23 mouse cellular contexts compared by ENCODE assay signal in the genomic region with DNA sequence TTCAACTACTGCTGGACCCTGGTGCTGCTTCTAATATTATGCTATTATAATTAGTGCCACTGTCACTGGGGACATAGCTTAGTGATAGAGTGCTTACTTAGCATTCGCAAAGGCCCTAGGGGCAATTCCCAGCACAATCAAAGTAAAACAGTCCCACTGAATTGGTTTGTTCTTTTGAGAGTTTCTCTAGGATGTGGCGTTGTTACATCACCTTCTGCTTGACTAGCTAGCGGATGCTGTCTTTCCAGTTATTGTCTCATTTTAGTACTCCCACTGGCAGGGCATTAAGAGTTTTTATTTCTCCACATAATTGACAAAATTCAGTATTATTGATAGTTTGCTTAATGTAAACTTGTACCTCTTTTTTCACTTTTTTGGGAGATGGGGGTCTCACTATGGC. TPM values are rescaled to one million over a fixed set of nuclear protein-coding genes. Genes with fewer than 3 reads are reported as not detected.
DNase-seq lines count a peak whose midpoint lies in the region; ATAC-seq and TF ChIP-seq lines count a peak whose summit lies in the region.
"Had no signal": no experiment of that assay in that cellular context is flagged by ENCODE, and none has a peak within 500 bp of the region (broad histone marks: within the 10 kb centered on the region; RNA-seq: fewer than 3 reads in every experiment).

No protein-coding gene starts in this region.

- no peak for TF ChIP-seq CTCF in heart, postnatal 0 days (IDR thresholded peaks at IDR 0.05; ENCODE audit: low read depth)

- H3K27ac ChIP-seq in heart, embryonic 13.5 days (replicated peaks), result peak overlapping the region; percentile 78
- peak overlapping the region; percentile 71 for H3K27ac ChIP-seq in heart, postnatal 0 days (ENCODE audit: low read depth)
- H3K27ac ChIP-seq in heart, embryonic 11.5 days (ENCODE audit: low read depth, low read length), result no peak overlapping the region
- peak overlapping the region; percentile 91; the same call in 1 of the 2 replicates for H3K27ac ChIP-seq in ES-E14 (ENCODE audit: insufficient read depth, low read depth, low read length, poor library complexity, severe bottlenecking)
- H3K27ac ChIP-seq: forebrain, embryonic 10.5 days; gastrocnemius, adult 2 months; hindbrain, embryonic 12.5 days; hindbrain, postnatal 0 days had no signal

- H3K9ac ChIP-seq in heart, embryonic 13.5 days, result no peak overlapping the region
- H3K9ac ChIP-seq in heart, postnatal 0 days (replicated peaks; ENCODE audit: low read depth, low read length), result no peak overlapping the region
- H3K9ac ChIP-seq in heart, embryonic 11.5 days (ENCODE audit: low read depth, low read length), result no peak overlapping the region
- H3K9ac ChIP-seq in ES-E14 (ENCODE audit: insufficient read depth, low read depth, low read length, poor library complexity, severe bottlenecking), result no peak overlapping the region
- H3K9ac ChIP-seq: hindbrain, embryonic 12.5 days had no signal

- H3K27me3 ChIP-seq in heart, embryonic 13.5 days (replicated peaks), result no peaks in the 10 kb centered on the region
- H3K27me3 ChIP-seq in heart, postnatal 0 days (ENCODE audit: control insufficient read depth, insufficient read depth, low read length), result no peaks in the 10 kb centered on the region
- no peaks in the 10 kb centered on the region for H3K27me3 ChIP-seq in heart, embryonic 11.5 days (ENCODE audit: control insufficient read depth, insufficient read depth, low read length)
- H3K27me3 ChIP-seq: hindbrain, embryonic 12.5 days had no signal

- H3K4me2 ChIP-seq in heart, embryonic 13.5 days, result no peak overlapping the region
- H3K4me2 ChIP-seq in heart, postnatal 0 days (ENCODE audit: low read depth, low read length), result no peak overlapping the region
- no peak overlapping the region for H3K4me2 ChIP-seq in heart, embryonic 11.5 days
- H3K4me2 ChIP-seq: hindbrain, embryonic 12.5 days had no signal

- no peak for DNase-seq in heart, adult 8-10 months (ENCODE audit: low spot score)
- DNase-seq in heart, postnatal 0 days (ENCODE audit: low spot score), result no peak
- no peak for DNase-seq in ES-E14 (ENCODE audit: low read depth, low spot score)
- no peak for DNase-seq in adrenal gland, postnatal 10 days
- DNase-seq: cerebellum, adult 11-12 months; cerebellum, adult 9-10 months; cerebellum, postnatal 25 days; gastrocnemius, adult 2 months; gastrocnemius, postnatal 25 days had no signal

- in situ Hi-C loops in ES-E14 (cut with MboI; ENCODE audit: low sequenced_read_pairs in 2 of 2, unreplicated experiment in 2 of 2), result no loop called here

- no peak for ATAC-seq in heart, embryonic 13.5 days (ENCODE audit: extremely low read depth, insufficient number of reproducible peaks, low FRiP score, low TSS enrichment)
- no peak for ATAC-seq in heart, postnatal 0 days (ENCODE audit: insufficient read depth, low read depth)
- ATAC-seq in heart, embryonic 11.5 days (replicated peaks; ENCODE audit: insufficient number of reproducible peaks, low FRiP score, low TSS enrichment), result no peak
- ATAC-seq: forebrain, embryonic 14.5 days; hindbrain, postnatal 0 days had no signal

- no peak for TF ChIP-seq EP300 in heart, postnatal 0 days (IDR thresholded peaks at IDR 0.05; ENCODE audit: low read depth)

- WGBS in heart, embryonic 13.5 days, result 90% methylated on average over 3 of the region's 3 CpGs
- 93% methylated on average over 3 of the region's 3 CpGs for WGBS in heart, postnatal 0 days
- 87% methylated on average over 3 of the region's 3 CpGs for WGBS in heart, embryonic 11.5 days (ENCODE audit: insufficient replicate concordance)

- H3K4me3 ChIP-seq in heart, embryonic 13.5 days, result no peak overlapping the region
- H3K4me3 ChIP-seq in heart, postnatal 0 days (ENCODE audit: low read depth, low read length), result no peak overlapping the region
- no peak overlapping the region for H3K4me3 ChIP-seq in heart, embryonic 11.5 days (ENCODE audit: low read depth, low read length)
- H3K4me3 ChIP-seq in ES-E14 (ENCODE audit: insufficient read depth in 1 of 2, low read depth in 1 of 2, low read length in 2 of 2, poor library complexity in 1 of 2, severe bottlenecking in 1 of 2), result no peak overlapping the region
- H3K4me3 ChIP-seq: erythroblast, embryonic 14.5 days; forebrain, embryonic 10.5 days; gastrocnemius, adult 2 months; hindbrain, embryonic 12.5 days had no signal

- no peaks in the 10 kb centered on the region for H3K36me3 ChIP-seq in heart, embryonic 13.5 days
- no peaks in the 10 kb centered on the region for H3K36me3 ChIP-seq in heart, postnatal 0 days (replicated peaks; ENCODE audit: control insufficient read depth, insufficient read depth, low read length)
- no peaks in the 10 kb centered on the region for H3K36me3 ChIP-seq in heart, embryonic 11.5 days (ENCODE audit: control insufficient read depth, insufficient read depth, low read length)
- no peaks in the 10 kb centered on the region; the same call in 1 of the 2 replicates for H3K36me3 ChIP-seq in ES-E14 (ENCODE audit: control insufficient read depth, insufficient read depth, low read length, poor library complexity, severe bottlenecking)
- H3K36me3 ChIP-seq: forebrain, embryonic 10.5 days; hindbrain, embryonic 12.5 days had no signal

- no peaks in the 10 kb centered on the region; the same call in 1 of the 2 replicates for H3K9me3 ChIP-seq in heart, embryonic 13.5 days
- H3K9me3 ChIP-seq in heart, postnatal 0 days (replicated peaks; ENCODE audit: control insufficient read depth, low read length), result no peaks in the 10 kb centered on the region
- H3K9me3 ChIP-seq in heart, embryonic 11.5 days (replicated peaks; ENCODE audit: control insufficient read depth, low read length), result no peaks in the 10 kb centered on the region
- H3K9me3 ChIP-seq in ES-E14 (ENCODE audit: control insufficient read depth, insufficient read depth, low read depth, low read length), result no peaks in the 10 kb centered on the region
- H3K9me3 ChIP-seq: hindbrain, embryonic 12.5 days had no signal

- peaks cover 28% of the 10 kb centered on the region for H3K4me1 ChIP-seq in heart, embryonic 13.5 days
- peaks cover 19% of the 10 kb centered on the region; the same call in 1 of the 2 replicates for H3K4me1 ChIP-seq in heart, postnatal 0 days (ENCODE audit: control insufficient read depth, insufficient read depth)
- peaks cover 4% of the 10 kb centered on the region; the same call in 1 of the 2 replicates for H3K4me1 ChIP-seq in heart, embryonic 11.5 days (ENCODE audit: control insufficient read depth, insufficient read depth, low read length)
- peaks cover 10 to 11% of the 10 kb centered on the region in 2 experiments for H3K4me1 ChIP-seq in ES-E14 (ENCODE audit: control insufficient read depth in 2 of 2, insufficient read depth in 2 of 2, low read length in 2 of 2, poor library complexity in 1 of 2)
- H3K4me1 ChIP-seq: forebrain, embryonic 10.5 days; hindbrain, embryonic 12.5 days had no signal

TF ChIP-seq in ES-E14, 5 proteins besides CTCF, POLR2A, EP300 and RAD21:
- TF ChIP-seq MAFK (IDR thresholded peaks at IDR 0.05; ENCODE audit: insufficient read depth, low read depth, low read length) (no peak), CHD2 (IDR thresholded peaks at IDR 0.05; ENCODE audit: low read depth, low read length) (no peak), HCFC1 (IDR thresholded peaks at IDR 0.05; ENCODE audit: borderline replicate concordance, insufficient read depth, low read length) (no peak), ZNF384 (IDR thresholded peaks at IDR 0.05; ENCODE audit: low read depth, low read length) (no peak), ZC3H11A (IDR thresholded peaks at IDR 0.05; ENCODE audit: borderline replicate concordance, low read depth, low read length) (no peak)
TF ChIP-seq in ES-E14: peak in this region for 0.

RNA-seq across cellular contexts. Expression of gene Itsn2, which starts 34.4 kb away (rescaled TPM):
- polyA plus RNA-seq in heart, embryonic 13.5 days (2015; fragmentation: Nextera tagmentation; extraction: Ambion mirVana), result 27.9 and 35.1 TPM in 2 replicates
- total RNA-seq in heart, adult 8-10 months (2022), result 10 to 100 TPM; 37.7 to 43.4 (median 42.4) TPM
- 39.7 and 44.3 TPM in 2 replicates for total RNA-seq in heart, postnatal 0 days (2014; rRNA removed; ENCODE audit: low replicate concordance)
- 19.6 and 22.7 TPM in 2 replicates for polyA plus RNA-seq in heart, postnatal 0 days (2015; fragmentation: Nextera tagmentation; extraction: Ambion mirVana)
- 33.3 and 41.2 TPM in 2 replicates for polyA plus RNA-seq in heart, embryonic 11.5 days (2014; fragmentation: Nextera tagmentation; extraction: Ambion mirVana)
- total RNA-seq in ES-E14 (2012; rRNA removed), result 35.2 and 35.4 TPM in 2 replicates
- 10 to 100 TPM; 40.2 to 45.4 TPM for total RNA-seq in adrenal gland, postnatal 10 days (2021)

RNA-seq across cellular contexts. Expression of gene Gm3625, which starts 34.7 kb away (rescaled TPM):
- not detected in 2 replicates for polyA plus RNA-seq in heart, embryonic 13.5 days (2015; fragmentation: Nextera tagmentation; extraction: Ambion mirVana)
- total RNA-seq in heart, adult 8-10 months (2022), result not detected
- not detected in 2 replicates for total RNA-seq in heart, postnatal 0 days (2014; rRNA removed; ENCODE audit: low replicate concordance)
- polyA plus RNA-seq in heart, postnatal 0 days (2015; fragmentation: Nextera tagmentation; extraction: Ambion mirVana), result not detected in 2 replicates
- polyA plus RNA-seq in heart, embryonic 11.5 days (2014; fragmentation: Nextera tagmentation; extraction: Ambion mirVana), result not detected in 2 replicates
- total RNA-seq in ES-E14 (2012; rRNA removed), result not detected in 2 replicates
- not detected for total RNA-seq in adrenal gland, postnatal 10 days (2021)
- total RNA-seq: adrenal gland, postnatal 14 days; gastrocnemius, adult 2 months; gastrocnemius, postnatal 25 days; granulocyte monocyte progenitor cell, adult 5-6 weeks; heart, postnatal 4 days; hindbrain, postnatal 0 days; MEL had no signal
- polyA plus RNA-seq: cortical plate, adult 2 months; embryonic facial prominence, embryonic 14.5 days; erythroblast, embryonic 14.5 days; forebrain, embryonic 10.5 days; forebrain, embryonic 14.5 days; hindbrain, embryonic 12.5 days; hindbrain, postnatal 0 days; intestine, embryonic 14.5 days had no signal
